Mouse (Mus musculus) intestine, embryonic 16.5 days (tissue): ENCODE data around the gene Nnmt. TPM values are rescaled to one million over a fixed set of nuclear protein-coding genes. Genes with fewer than 3 reads are reported as not detected.

Experiments used
- ATAC-seq: fragments of 200-750 bp; cut with Nextera tagmentation; 2 replicates; pipeline ENCODE4 v1.8.0; 2017; ENCODE audit warnings: moderate TSS enrichment, moderate library complexity
- H3K27ac ChIP-seq: fragments of 300-500 bp; sonication (generic); 2 replicates; pipeline ENCODE4 v1.5.1; 2014; ENCODE audit warnings: mild to moderate bottlenecking, low read length
- H3K27me3 ChIP-seq: fragments of 300-500 bp; sonication (generic); replicated peaks from 2 replicates; pipeline ENCODE4 v1.6.1; 2014; ENCODE audit warnings: low read length, control low read depth, mixed read lengths; ENCODE audit not compliant: control insufficient read depth, insufficient read depth
- H3K36me3 ChIP-seq: fragments of 300-500 bp; sonication (generic); 2 replicates; pipeline ENCODE4 v1.6.1; 2014; ENCODE audit warnings: low read length, control low read depth; ENCODE audit not compliant: control insufficient read depth, insufficient read depth
- H3K4me1 ChIP-seq: fragments of 300-500 bp; sonication (generic); 2 replicates; pipeline ENCODE4 v1.6.1; 2014; ENCODE audit warnings: low read length, control low read depth, mixed read lengths; ENCODE audit not compliant: control insufficient read depth, insufficient read depth
- H3K4me2 ChIP-seq: fragments of 300-500 bp; sonication (generic); 2 replicates; pipeline ENCODE4 v1.6.1; 2014; ENCODE audit warnings: low read depth, low read length, control low read depth
- H3K4me3 ChIP-seq: fragments of 300-500 bp; sonication (generic); 2 replicates; pipeline ENCODE4 v1.5.1; 2014; ENCODE audit warnings: mild to moderate bottlenecking, low read length
- H3K9ac ChIP-seq: fragments of 300-500 bp; sonication (generic); 2 replicates; pipeline ENCODE4 v1.6.1; 2014; ENCODE audit warnings: low read depth, low read length
- H3K9me3 ChIP-seq: fragments of 300-500 bp; sonication (generic); 2 replicates; pipeline ENCODE4 v1.6.1; 2016; ENCODE audit warnings: low read length, control low read depth; ENCODE audit not compliant: control insufficient read depth
- WGBS: fragments of 180-500 bp; shearing (Covaris S2); extraction: QIAGEN DNeasy Blood & Tissue Kit; methylation state at CpG from one replicate; pipeline ENCODE4 v1.1.7; 2014; 5-methylcytosine and 5-hydroxymethylcytosine counted together
- polyA plus RNA-seq: library from polyadenylated mRNA; unstranded; fragments of >200 nt; fragmentation: Nextera tagmentation; extraction: Ambion mirVana; gene quantifications from 2 replicates; pipeline ENCODE4 v1.2.1, GENCODE M21; 2015

Gene Nnmt
- polyA plus RNA-seq, 1 experiment from 2014 or later = 4.0 TPM

DNA sequence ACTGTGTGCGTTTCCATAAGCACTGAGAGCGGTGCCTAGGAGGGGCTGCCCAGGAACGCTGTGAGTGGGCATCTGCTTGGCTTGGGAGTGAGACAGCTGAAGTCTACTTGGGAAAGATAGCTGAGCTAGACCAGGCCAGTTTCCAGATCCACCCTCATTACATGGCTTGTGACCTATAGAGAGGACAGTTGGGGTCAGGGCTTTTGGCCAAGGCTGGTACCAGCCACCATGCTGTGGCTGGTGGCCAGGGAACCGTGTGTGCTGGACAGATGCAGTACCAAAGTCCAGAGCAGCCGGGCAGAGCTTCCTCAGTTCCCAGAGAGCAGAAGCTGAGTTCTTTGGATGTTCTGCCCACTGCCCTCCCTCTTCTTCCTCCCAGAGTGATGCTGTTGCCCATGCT is 7.6 kb upstream of the Nnmt start:
- Histone ChIP-seq H3K27me3 (no peaks in the 10 kb centered on the region), H3K4me1 (no peaks in the 10 kb centered on the region), H3K36me3 (no peaks in the 10 kb centered on the region), H3K4me2 (no peak overlapping the region), H3K9ac (no peak overlapping the region), H3K27ac (no peak overlapping the region), H3K4me3 (no peak overlapping the region), H3K9me3 (no peaks in the 10 kb centered on the region)
- no peak for ATAC-seq
- 85% methylated on average over 5 of the region's 5 CpGs for WGBS

DNA sequence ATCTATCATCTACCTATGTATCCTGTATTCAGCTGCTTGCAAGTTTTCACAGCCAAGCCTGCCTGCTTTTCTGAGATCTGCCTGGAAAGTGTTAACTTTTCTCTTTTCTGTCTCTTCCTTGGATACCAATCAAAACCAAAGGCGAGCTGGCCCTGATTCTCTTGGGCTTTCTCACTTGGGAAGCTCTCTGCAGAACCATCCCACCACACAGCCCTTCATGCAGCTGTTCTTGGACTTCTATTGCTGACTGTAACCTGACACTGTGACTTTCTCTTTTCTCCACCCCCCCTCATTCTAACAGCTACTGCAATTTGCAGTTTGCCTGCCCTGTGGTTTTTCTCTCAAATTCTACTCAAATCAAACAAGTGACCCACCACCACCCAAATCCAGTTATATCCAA is 6.1 kb upstream of the Nnmt start:
- Histone ChIP-seq H3K36me3 (no peaks in the 10 kb centered on the region), H3K9ac (no peak overlapping the region), H3K9me3 (no peaks in the 10 kb centered on the region), H3K4me2 (no peak overlapping the region), H3K4me3 (no peak overlapping the region), H3K27me3 (no peaks in the 10 kb centered on the region), H3K27ac (no peak overlapping the region), H3K4me1 (no peaks in the 10 kb centered on the region)
- WGBS = 22% methylated on average over 1 of the region's 1 CpGs
- ATAC-seq = no peak

DNA sequence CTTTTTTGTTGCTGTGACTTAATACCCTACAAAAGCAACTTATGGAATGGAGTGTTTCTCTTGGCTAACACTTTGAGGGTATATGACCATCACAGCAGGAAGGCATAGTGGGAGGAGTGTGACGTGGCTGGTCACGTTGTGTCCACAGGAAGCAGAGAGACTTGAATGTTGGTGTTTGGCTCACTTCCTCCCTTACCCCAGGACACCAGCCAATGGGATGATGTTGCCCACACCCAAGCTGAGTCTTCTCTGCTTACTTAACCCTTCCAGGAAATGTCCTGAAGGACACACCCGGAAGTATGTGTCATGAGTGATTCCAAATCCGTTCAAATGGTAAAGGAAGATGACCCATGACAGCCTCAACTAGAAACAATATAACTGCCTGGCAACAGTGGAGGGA is 4.8 kb upstream of the Nnmt start:
- Histone ChIP-seq H3K27ac (no peak overlapping the region), H3K9me3 (no peaks in the 10 kb centered on the region), H3K36me3 (no peaks in the 10 kb centered on the region), H3K27me3 (no peaks in the 10 kb centered on the region), H3K4me3 (no peak overlapping the region), H3K4me1 (no peaks in the 10 kb centered on the region), H3K9ac (no peak overlapping the region), H3K4me2 (no peak overlapping the region)
- ATAC-seq = no peak
- WGBS = 64% methylated on average over 4 of the region's 4 CpGs

DNA sequence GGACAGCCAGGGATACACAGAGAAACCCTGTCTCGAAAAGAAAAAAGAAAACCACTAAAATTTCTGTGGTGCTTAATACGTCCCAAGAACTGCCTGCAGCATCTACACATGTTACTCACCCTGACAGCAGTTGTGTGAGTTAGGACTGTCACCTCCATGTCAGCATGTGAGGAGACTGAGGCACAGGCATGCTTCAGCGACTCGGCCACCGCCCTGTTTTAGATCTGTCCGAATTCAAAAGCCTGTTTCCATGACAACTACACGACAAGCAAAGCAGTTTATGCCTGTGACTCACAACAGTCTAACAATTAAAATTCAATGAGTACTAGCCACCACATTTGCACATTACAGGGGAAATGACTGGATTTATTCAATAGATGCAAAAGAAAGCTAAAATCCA is 2.5 kb upstream of the Nnmt start:
- H3K27me3 ChIP-seq = no peaks in the 10 kb centered on the region
- H3K27ac ChIP-seq = no peak overlapping the region
- H3K9ac ChIP-seq = no peak overlapping the region
- no peaks in the 10 kb centered on the region for H3K4me1 ChIP-seq
- WGBS = 73% methylated on average over 7 of the region's 7 CpGs
- ATAC-seq = no peak
- H3K4me2 ChIP-seq = no peak overlapping the region
- H3K9me3 ChIP-seq = no peaks in the 10 kb centered on the region
- no peaks in the 10 kb centered on the region for H3K36me3 ChIP-seq
- H3K4me3 ChIP-seq = no peak overlapping the region

GRCm38 (mm10) chr9:48606171-48606570 is 1.2 kb upstream of the Nnmt start:
- whole genome bisulfite sequencing = 92% methylated on average over 7 of the region's 7 CpGs

GRCm38 (mm10) chr9:48605697-48606096 is 744 bp upstream of the Nnmt start:
- Histone ChIP-seq H3K27me3 (no peaks in the 10 kb centered on the region), H3K4me2 (no peak overlapping the region), H3K4me1 (no peaks in the 10 kb centered on the region), H3K9ac (no peak overlapping the region), H3K27ac (no peak overlapping the region), H3K4me3 (no peak overlapping the region), H3K9me3 (no peaks in the 10 kb centered on the region), H3K36me3 (no peaks in the 10 kb centered on the region)
- WGBS = 90% methylated on average over 5 of the region's 5 CpGs
- ATAC-seq = no peak

More at GRCm38 (mm10) chr9:48606171-48606570, 1.2 kb upstream of the Nnmt start:
- Histone ChIP-seq H3K9ac (no peak overlapping the region), H3K36me3 (no peaks in the 10 kb centered on the region), H3K9me3 (no peaks in the 10 kb centered on the region), H3K27me3 (no peaks in the 10 kb centered on the region), H3K27ac (no peak overlapping the region), H3K4me2 (no peak overlapping the region), H3K4me1 (no peaks in the 10 kb centered on the region), H3K4me3 (no peak overlapping the region)
- no peak for ATAC-seq

GRCm38 (mm10) chr9:48604226-48604625 is 727 bp downstream of the Nnmt start:
- no peak overlapping the region for H3K4me3 ChIP-seq
- 55% methylated on average over 1 of the region's 1 CpGs for WGBS
- no peaks in the 10 kb centered on the region for H3K4me1 ChIP-seq
- no peaks in the 10 kb centered on the region for H3K9me3 ChIP-seq
- H3K27me3 ChIP-seq = no peaks in the 10 kb centered on the region
- no peaks in the 10 kb centered on the region for H3K36me3 ChIP-seq
- H3K4me2 ChIP-seq = no peak overlapping the region
- no peak for ATAC-seq
- H3K27ac ChIP-seq = no peak overlapping the region
- H3K9ac ChIP-seq = no peak overlapping the region

GRCm38 (mm10) chr9:48600881-48601280 is 4.1 kb downstream of the Nnmt start:
- H3K4me2 ChIP-seq = no peak overlapping the region
- no peaks in the 10 kb centered on the region for H3K36me3 ChIP-seq
- no peaks in the 10 kb centered on the region for H3K4me1 ChIP-seq
- ATAC-seq = no peak
- H3K9ac ChIP-seq = no peak overlapping the region
- no peaks in the 10 kb centered on the region for H3K27me3 ChIP-seq
- H3K4me3 ChIP-seq = no peak overlapping the region
- no peaks in the 10 kb centered on the region for H3K9me3 ChIP-seq
- 72% methylated on average over 9 of the region's 9 CpGs for WGBS
- H3K27ac ChIP-seq = no peak overlapping the region

DNA sequence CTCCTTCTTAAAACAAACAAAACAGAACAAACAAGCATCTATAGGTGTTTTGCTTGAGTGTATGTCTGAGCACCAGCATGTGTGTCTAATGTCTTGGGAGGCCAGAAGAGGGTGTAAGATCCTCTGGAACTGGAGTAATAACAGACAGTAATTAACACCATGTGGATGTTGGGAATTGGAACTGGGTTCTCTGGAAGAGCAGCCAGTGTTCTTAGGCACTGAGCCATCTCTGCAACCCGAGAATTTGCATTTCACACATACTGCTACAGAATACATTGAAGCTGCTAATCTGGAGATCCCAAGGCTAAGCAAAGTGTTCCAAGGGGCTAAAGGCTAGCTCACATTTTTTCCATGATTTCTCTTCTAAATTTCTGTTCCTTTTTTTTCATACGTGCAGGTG is 4.9 kb downstream of the Nnmt start:
- Histone ChIP-seq H3K27me3 (no peaks in the 10 kb centered on the region), H3K9me3 (no peaks in the 10 kb centered on the region), H3K4me3 (no peak overlapping the region), H3K4me1 (no peaks in the 10 kb centered on the region), H3K4me2 (no peak overlapping the region), H3K36me3 (no peaks in the 10 kb centered on the region), H3K27ac (no peak overlapping the region), H3K9ac (no peak overlapping the region)
- ATAC-seq = no peak
- WGBS = 67% methylated on average over 2 of the region's 2 CpGs

GRCm38 (mm10) chr9:48597494-48597893 is 7.5 kb downstream of the Nnmt start:
- no peak overlapping the region for H3K27ac ChIP-seq
- H3K4me1 ChIP-seq = no peaks in the 10 kb centered on the region
- no peak for ATAC-seq
- no peaks in the 10 kb centered on the region for H3K27me3 ChIP-seq
- WGBS = 81% methylated on average over 5 of the region's 5 CpGs
- no peak overlapping the region for H3K9ac ChIP-seq
- no peak overlapping the region for H3K4me2 ChIP-seq
- no peaks in the 10 kb centered on the region for H3K36me3 ChIP-seq
- H3K4me3 ChIP-seq = no peak overlapping the region
- H3K9me3 ChIP-seq = no peaks in the 10 kb centered on the region
